Mouse (Mus musculus) heart, adult 11 months (tissue): Measurements from ENCODE around the gene Gm7137.
"Not testable (repeated sequence)": the region's sequence is repeated elsewhere in the genome, so short reads cannot be mapped to it uniquely, and the experiment has no call there.

ENCODE experiments used
- DNase-seq: peaks from one replicate; pipeline ENCODE4 v3.0.0; 2022

Gm7137 gene

GRCm38 (mm10) chr10:77750686-77751085 is 37.3 kb downstream of the Gm7137 start:
- not testable (repeated sequence) for DNase-seq

- not testable (repeated sequence) for DNase-seq
Observed at GRCm38 (mm10) chr10:77741924-77742688, 45.9 kb downstream of the Gm7137 start, which contains the start of gene Gm18596. TSS of gene Gm18596 (minus strand) at chr10:77742638.

- no peak for DNase-seq
Observed at GRCm38 (mm10) chr10:77738929-77739328, 49.1 kb downstream of the Gm7137 start.
